Mouse (Mus musculus) heart, postnatal 0 days (tissue): ENCODE measurements around the gene Ikbke.

Source experiments
- CTCF ChIP-seq: IDR thresholded peaks from 2 replicates; pipeline ENCODE4 v1.5.1; 2016; ENCODE audit warnings: antibody characterized with exemption, control low read depth, low read depth
- EP300 ChIP-seq: IDR thresholded peaks from 2 replicates; pipeline ENCODE4 v1.6.1; 2016; ENCODE audit warnings: antibody characterized with exemption, low read depth

DNA sequence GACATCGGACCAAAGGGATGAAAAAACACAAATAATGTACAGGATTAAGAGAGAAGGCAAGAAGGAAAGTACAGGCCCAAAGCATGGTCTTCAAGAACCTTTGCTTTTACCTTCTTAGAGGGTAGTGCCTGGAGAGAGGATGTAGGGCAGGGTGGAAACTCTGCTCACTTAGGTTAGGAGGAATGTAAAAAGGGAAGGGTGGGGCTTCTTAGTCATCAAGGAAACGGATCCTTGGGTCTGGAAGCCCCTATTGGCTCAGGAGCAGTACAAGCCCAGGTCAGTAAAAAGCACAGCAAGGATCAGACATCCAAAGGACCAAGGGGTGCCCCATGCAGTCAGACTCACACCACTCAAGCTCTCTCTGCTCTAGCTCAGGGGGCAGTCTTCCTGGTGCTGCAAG is 7.9 kb upstream of the Ikbke start:
- TF ChIP-seq CTCF = no peak
- TF ChIP-seq EP300 = no peak
